Mouse (Mus musculus) lung, embryonic 14.5 days (tissue): ENCODE results near the gene Pstk. TPM values are rescaled to one million over a fixed set of nuclear protein-coding genes. Genes with fewer than 3 reads are reported as not detected.
A peak's percentile ranks its signal among the peaks of the same experiment; 100 is the strongest.
"Not testable (repeated sequence)": the region's sequence is repeated elsewhere in the genome, so short reads cannot be mapped to it uniquely, and the experiment has no call there.

Source experiments
- ATAC-seq: fragments of 200-750 bp; cut with Nextera tagmentation; 2 replicates; pipeline ENCODE4 v1.8.0; 2017; ENCODE audit warnings: mild to moderate bottlenecking, moderate TSS enrichment, moderate library complexity; ENCODE audit not compliant: insufficient read depth
- DNase-seq: peaks from one replicate; pipeline ENCODE4 v3.0.0-alpha.2; 2015
- H3K27ac ChIP-seq: fragments of 300-500 bp; sonication (generic); 2 replicates; pipeline ENCODE4 v1.5.1; 2014; ENCODE audit warnings: low read depth, mild to moderate bottlenecking, moderate library complexity
- H3K27me3 ChIP-seq: fragments of 300-500 bp; sonication (generic); 2 replicates; pipeline ENCODE4 v1.6.1; 2014; ENCODE audit warnings: low read length, control low read depth; ENCODE audit not compliant: insufficient read depth
- H3K36me3 ChIP-seq: fragments of 300-500 bp; sonication (generic); 2 replicates; pipeline ENCODE4 v1.6.1; 2014; ENCODE audit warnings: control low read depth; ENCODE audit not compliant: insufficient read depth
- H3K4me1 ChIP-seq: fragments of 300-500 bp; sonication (generic); 2 replicates; pipeline ENCODE4 v1.6.1; 2014; ENCODE audit warnings: antibody characterized with exemption, control low read depth; ENCODE audit not compliant: insufficient read depth
- H3K4me2 ChIP-seq: fragments of 300-500 bp; sonication (generic); 2 replicates; pipeline ENCODE4 v1.6.1; 2014; ENCODE audit warnings: mild to moderate bottlenecking
- H3K4me3 ChIP-seq: fragments of 300-500 bp; sonication (generic); 2 replicates; pipeline ENCODE4 v1.5.1; 2014; ENCODE audit warnings: low read depth, low read length
- H3K9ac ChIP-seq: fragments of 300-500 bp; sonication (generic); 2 replicates; pipeline ENCODE4 v1.6.1; 2014
- H3K9me3 ChIP-seq: fragments of 300-500 bp; sonication (generic); 2 replicates; pipeline ENCODE4 v1.6.1; 2016; ENCODE audit warnings: low read depth, low read length, control low read depth
- CTCF ChIP-seq: IDR thresholded peaks from 2 replicates; pipeline ENCODE4 v1.5.1; 2016; ENCODE audit warnings: antibody characterized with exemption, low read depth
- WGBS: fragments of 180-500 bp; shearing (Covaris S2); extraction: QIAGEN DNeasy Blood & Tissue Kit; methylation state at CpG from one replicate; pipeline ENCODE4 v1.1.7; 2014; 5-methylcytosine and 5-hydroxymethylcytosine counted together
- polyA plus RNA-seq: library from polyadenylated mRNA; unstranded; fragments of >200 nt; fragmentation: Nextera tagmentation; extraction: Ambion mirVana; gene quantifications from 2 replicates; pipeline ENCODE4 v1.2.1, GENCODE M21; 2014

Gene Pstk
- polyA plus RNA-seq, 1 experiment from 2014 or later = 63.8 TPM

DNA sequence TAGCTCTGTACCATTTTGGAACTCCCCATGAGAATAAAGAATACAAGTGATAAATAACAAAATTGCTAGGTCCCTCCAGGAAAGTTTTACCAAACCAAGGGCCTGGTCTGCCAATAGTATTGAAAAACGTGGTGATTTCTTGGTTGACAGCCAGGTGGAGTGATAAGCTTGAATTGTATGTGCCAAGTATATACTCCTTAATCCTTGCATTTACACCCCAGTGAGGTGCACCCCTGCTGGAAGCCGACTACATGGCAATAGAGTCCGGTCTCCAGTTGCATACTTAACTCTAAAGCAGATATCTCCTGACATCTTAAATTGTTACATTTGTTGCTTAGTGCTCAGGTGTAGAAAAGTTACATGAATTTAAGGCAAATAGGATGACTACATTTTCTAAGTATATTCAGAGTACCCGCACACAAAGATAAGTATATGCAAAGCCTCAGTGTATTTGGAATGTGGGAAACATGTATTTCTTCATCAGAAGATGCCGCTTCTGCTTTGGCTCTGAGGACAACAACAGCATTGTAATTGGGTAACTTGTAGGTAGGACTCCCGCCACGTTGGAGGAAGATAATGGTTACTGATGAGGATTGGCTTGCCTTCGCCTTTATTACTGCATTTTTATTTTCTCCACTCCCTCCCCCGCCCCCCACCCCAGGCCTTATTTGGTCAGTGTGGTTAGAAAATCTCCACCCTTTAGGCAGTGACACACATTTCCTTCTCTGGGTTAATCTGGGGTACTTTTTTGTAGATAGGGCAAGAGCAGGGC is 1.1 kb downstream of the Pstk start:
- Histone ChIP-seq H3K36me3 (peaks cover 6% of the 10 kb centered on the region; the same call in 1 of the 2 replicates), H3K9ac (peak overlapping the region; percentile 90), H3K9me3 (no peaks in the 10 kb centered on the region), H3K4me2 (peak overlapping the region; percentile 79), H3K4me3 (peak overlapping the region; percentile 70), H3K27me3 (no peaks in the 10 kb centered on the region), H3K4me1 (no peaks in the 10 kb centered on the region; the same call in 1 of the 2 replicates), H3K27ac (peak overlapping the region; percentile 97; the same call in 1 of the 2 replicates)
- peak; percentile 42 for TF ChIP-seq CTCF
- 64% methylated on average over 9 of the region's 9 CpGs for WGBS
- ATAC-seq (no peak), DNase-seq (peak; percentile 42)

DNA sequence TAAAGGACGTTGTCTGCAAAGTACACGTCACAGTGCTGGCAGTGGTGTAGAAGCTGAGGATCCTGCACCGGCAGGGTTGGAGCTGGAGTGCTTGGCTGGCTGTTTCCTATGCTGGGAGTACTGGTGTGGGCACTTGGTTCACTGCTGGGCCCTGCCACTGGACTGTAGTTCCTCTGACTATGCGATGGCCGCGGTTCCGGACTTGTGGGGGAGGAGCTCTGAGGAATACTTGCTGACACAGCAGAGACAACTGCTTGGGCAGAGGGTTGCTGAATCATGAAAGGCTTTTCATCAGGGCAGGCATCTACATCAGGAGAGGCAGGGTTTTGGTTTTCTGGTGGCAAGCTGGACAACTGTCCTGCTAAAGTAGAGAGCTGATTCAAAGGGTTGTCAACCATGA is 20.8 kb downstream of the Pstk start:
- H3K36me3 ChIP-seq = peaks cover 45% of the 10 kb centered on the region
- not testable (repeated sequence) for H3K4me3 ChIP-seq, ATAC-seq, DNase-seq, H3K9me3 ChIP-seq, H3K27ac ChIP-seq, H3K4me1 ChIP-seq, H3K27me3 ChIP-seq, H3K9ac ChIP-seq, H3K4me2 ChIP-seq
- WGBS = 84% methylated on average over 6 of the region's 7 CpGs

DNA sequence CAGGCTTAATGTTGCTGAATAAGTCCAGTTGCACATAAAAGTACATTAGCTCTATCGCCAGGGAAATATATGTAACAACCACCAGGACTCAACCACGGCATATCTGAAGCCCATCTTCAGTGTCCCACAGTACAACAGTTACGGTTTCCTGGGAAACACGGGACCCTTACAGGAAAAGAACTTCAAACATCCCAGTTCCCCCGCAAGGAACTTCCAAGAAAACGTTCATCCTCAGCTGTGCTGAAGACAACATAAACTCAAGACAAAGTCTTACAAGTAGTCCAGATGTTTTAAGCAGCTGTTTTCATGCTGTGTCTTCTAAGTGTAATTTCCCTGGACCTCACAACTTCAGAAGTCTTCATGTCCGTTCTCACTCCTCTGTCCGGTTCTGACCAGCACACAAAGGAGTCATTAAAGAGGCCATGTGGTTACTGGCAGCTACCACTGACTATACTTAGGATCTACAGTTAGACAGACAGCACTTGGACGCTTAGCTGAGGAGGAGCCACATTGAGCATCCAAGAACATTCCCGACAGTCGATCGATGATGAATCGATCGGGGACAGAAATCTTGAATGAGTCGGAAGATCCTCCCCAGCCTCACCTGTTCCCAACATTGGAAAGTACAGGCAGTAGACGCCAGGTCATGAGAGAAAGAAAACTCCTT is 38.5 kb downstream of the Pstk start:
- Histone ChIP-seq H3K27ac (peak overlapping the region; percentile 92; the same call in 1 of the 2 replicates), H3K4me3 (peak overlapping the region; percentile 92), H3K4me1 (no peaks in the 10 kb centered on the region), H3K9ac (peak overlapping the region; percentile 91), H3K27me3 (no peaks in the 10 kb centered on the region), H3K4me2 (peak overlapping the region; percentile 90), H3K9me3 (no peaks in the 10 kb centered on the region), H3K36me3 (no peaks in the 10 kb centered on the region)
- ATAC-seq (no peak), DNase-seq (peak; percentile 50)
- 3% methylated on average over 16 of the region's 16 CpGs for WGBS
- no peak for TF ChIP-seq CTCF

DNA sequence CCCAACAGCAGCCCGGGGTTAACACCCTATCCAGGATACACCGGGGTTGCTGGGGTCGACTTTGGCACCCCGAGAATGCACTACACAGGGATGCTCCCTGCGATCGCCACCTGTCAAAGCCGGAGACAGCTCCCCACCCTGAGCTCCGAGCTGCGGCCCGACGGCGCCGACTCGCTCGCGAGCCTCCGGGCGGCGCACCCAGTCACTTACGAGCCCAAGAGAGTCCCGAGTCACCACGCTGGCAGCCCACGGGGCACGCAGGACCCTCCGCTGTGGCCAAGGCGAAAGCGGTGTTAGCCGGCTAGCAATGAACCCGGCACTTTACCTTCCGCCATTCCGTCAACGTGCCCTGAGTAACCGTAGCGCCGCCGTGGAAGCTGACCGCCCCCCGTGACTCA is 39.0 kb downstream of the Pstk start:
- ATAC-seq (peak; percentile 53), DNase-seq (peak; percentile 40)

GRCm38 (mm10) chr7:131410416-131411058 is 39.6 kb downstream of the Pstk start, which contains the start of the genes Ikzf5 and Acadsb:
Ikzf5 (minus strand) TSS chr7:131410521.
Acadsb (plus strand) TSS chr7:131410601.
- Histone ChIP-seq H3K27me3 (no peaks in the 10 kb centered on the region), H3K9me3 (no peaks in the 10 kb centered on the region), H3K9ac (peak within 1 kb of the TSS; percentile 91), H3K4me3 (peak within 1 kb of the TSS; percentile 92), H3K27ac (peak within 1 kb of the TSS; percentile 92), H3K4me1 (no peaks in the 10 kb centered on the region), H3K36me3 (no peaks in the 10 kb centered on the region), H3K4me2 (peak within 1 kb of the TSS; percentile 90)
- ATAC-seq (peak; percentile 97), DNase-seq (peak; percentile 99)
- no peak for TF ChIP-seq CTCF
- WGBS = under 1% methylated on average over 42 of the region's 42 CpGs

More for the DNA sequence above, 39.0 kb downstream of the Pstk start:
- H3K4me3 ChIP-seq = peak overlapping the region; percentile 92
- peak overlapping the region; percentile 91 for H3K9ac ChIP-seq
- TF ChIP-seq CTCF = no peak
- H3K4me1 ChIP-seq = no peaks in the 10 kb centered on the region
- H3K36me3 ChIP-seq = no peaks in the 10 kb centered on the region
- no peaks in the 10 kb centered on the region for H3K27me3 ChIP-seq
- under 1% methylated on average over 38 of the region's 38 CpGs for WGBS
- H3K4me2 ChIP-seq = peak overlapping the region; percentile 90
- H3K27ac ChIP-seq = peak overlapping the region; percentile 92
- no peaks in the 10 kb centered on the region for H3K9me3 ChIP-seq

- Histone ChIP-seq H3K27ac (peak overlapping the region; percentile 92), H3K27me3 (no peaks in the 10 kb centered on the region), H3K4me3 (peak overlapping the region; percentile 92), H3K4me2 (peak overlapping the region; percentile 90), H3K4me1 (no peaks in the 10 kb centered on the region), H3K36me3 (no peaks in the 10 kb centered on the region), H3K9ac (peak overlapping the region; percentile 91), H3K9me3 (no peaks in the 10 kb centered on the region)
- DNase-seq (peak; percentile 95), ATAC-seq (peak; percentile 45)
- no peak for TF ChIP-seq CTCF
- 21% methylated on average over 10 of the region's 10 CpGs for WGBS
Measured at GRCm38 (mm10) chr7:131411221-131411940, 40.4 kb downstream of the Pstk start.
